Mouse (Mus musculus) adrenal gland, adult (tissue): ENCODE data around the gene Ubr7.

ENCODE experiments used
- DNase-seq, 2 experiments: peaks; one replicate each; pipeline ENCODE4 v3.0.0; 2022 to 2023; ENCODE audit warnings: low spot score in 1 of 2; ENCODE audit not compliant: inconsistent age in 2 of 2

Ubr7 gene

GRCm38 (mm10) chr12:102814858-102815257 lies 57.1 kb downstream of the Ubr7 start:
- DNase-seq: peak in 1 of 2 experiments; percentile 43

GRCm38 (mm10) chr12:102826399-102826798 lies 68.6 kb downstream of the Ubr7 start:
- no peak for DNase-seq

GRCm38 (mm10) chr12:102827119-102827518 lies 69.4 kb downstream of the Ubr7 start:
- no peak for DNase-seq
